Mouse (Mus musculus): ENCODE results near the gene Tbc1d9b.

DNA sequence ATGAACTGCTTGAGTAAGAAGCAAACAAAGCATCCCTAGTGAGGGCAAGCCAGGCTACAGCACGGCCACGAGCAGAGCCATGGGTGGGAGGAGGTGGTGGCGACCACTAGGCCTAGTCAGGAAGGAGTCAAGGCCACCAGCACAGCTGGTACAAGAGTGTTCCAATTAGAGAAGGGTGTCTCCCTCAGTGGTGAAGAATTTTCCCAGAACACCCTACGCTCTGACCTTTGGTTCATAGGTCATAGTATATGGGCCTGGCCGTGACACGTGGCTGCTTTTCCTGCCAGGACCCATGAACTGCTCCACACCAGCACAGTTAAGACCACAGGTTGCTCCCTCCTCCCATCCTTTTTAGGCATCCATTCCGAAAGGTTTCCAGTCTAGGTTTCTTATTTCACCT is 8.4 kb downstream of the Tbc1d9b start:
- TF ChIP-seq GATA1 (IDR thresholded peaks at IDR 0.05; ENCODE audit: low read length) (no peak), TAL1 (IDR thresholded peaks at IDR 0.05; ENCODE audit: low read length) (no peak)

Measured in erythroblast, embryonic 14.5 days (primary cell).